Mouse (Mus musculus) kidney, embryonic 16.5 days (tissue): Measurements from ENCODE around the gene Mras. TPM values are rescaled to one million over a fixed set of nuclear protein-coding genes. Genes with fewer than 3 reads are reported as not detected.

Experiments
- ATAC-seq: fragments of 200-750 bp; cut with Nextera tagmentation; 2 replicates; pipeline ENCODE4 v1.8.0; 2017; ENCODE audit warnings: moderate TSS enrichment; ENCODE audit not compliant: low FRiP score, low TSS enrichment
- H3K27ac ChIP-seq: fragments of 300-500 bp; sonication (generic); 2 replicates; pipeline ENCODE4 v1.5.1; 2014; ENCODE audit warnings: low read length
- H3K27me3 ChIP-seq: fragments of 300-500 bp; sonication (generic); 2 replicates; pipeline ENCODE4 v1.6.1; 2014; ENCODE audit warnings: low read length, control low read depth, mixed read lengths; ENCODE audit not compliant: insufficient read depth
- H3K36me3 ChIP-seq: fragments of 300-500 bp; sonication (generic); 2 replicates; pipeline ENCODE4 v1.6.1; 2014; ENCODE audit warnings: low read length, control low read depth, mixed read lengths; ENCODE audit not compliant: insufficient read depth
- H3K4me1 ChIP-seq: fragments of 300-500 bp; sonication (generic); 2 replicates; pipeline ENCODE4 v1.6.1; 2014; ENCODE audit warnings: low read length, control low read depth, mixed read lengths; ENCODE audit not compliant: insufficient read depth
- H3K4me2 ChIP-seq: fragments of 300-500 bp; sonication (generic); replicated peaks from 2 replicates; pipeline ENCODE4 v1.6.1; 2014; ENCODE audit warnings: low read depth, low read length
- H3K4me3 ChIP-seq: fragments of 300-500 bp; sonication (generic); 2 replicates; pipeline ENCODE4 v1.5.1; 2014; ENCODE audit warnings: mild to moderate bottlenecking, low read length
- H3K9ac ChIP-seq: fragments of 300-500 bp; sonication (generic); replicated peaks from 2 replicates; pipeline ENCODE4 v1.6.1; 2014; ENCODE audit warnings: low read length
- H3K9me3 ChIP-seq: fragments of 300-500 bp; sonication (generic); 2 replicates; pipeline ENCODE4 v1.6.1; 2016; ENCODE audit warnings: low read length, control low read depth
- WGBS: fragments of 180-500 bp; shearing (Covaris S2); extraction: QIAGEN DNeasy Blood & Tissue Kit; methylation state at CpG from one replicate; pipeline ENCODE4 v1.1.7; 2014; 5-methylcytosine and 5-hydroxymethylcytosine counted together
- polyA plus RNA-seq: library from polyadenylated mRNA; unstranded; fragments of >200 nt; fragmentation: Nextera tagmentation; extraction: Ambion mirVana; gene quantifications from 2 replicates; pipeline ENCODE4 v1.2.1, GENCODE M21; 2015

Mras gene
- polyA plus RNA-seq, 1 experiment from 2014 or later: 15.7 TPM

GRCm38 (mm10) chr9:99379194-99379593 is 58.0 kb downstream of the Mras start:
- Histone ChIP-seq H3K4me3 (no peak overlapping the region), H3K9me3 (no peaks in the 10 kb centered on the region), H3K27ac (no peak overlapping the region), H3K27me3 (no peaks in the 10 kb centered on the region), H3K4me2 (no peak overlapping the region), H3K4me1 (no peaks in the 10 kb centered on the region), H3K9ac (no peak overlapping the region), H3K36me3 (no peaks in the 10 kb centered on the region)
- 66% methylated on average over 5 of the region's 5 CpGs for WGBS
- no peak for ATAC-seq

- H3K27me3 ChIP-seq: no peaks in the 10 kb centered on the region
- no peak overlapping the region for H3K4me2 ChIP-seq
- no peaks in the 10 kb centered on the region for H3K4me1 ChIP-seq
- 6% methylated on average over 14 of the region's 14 CpGs for WGBS
- H3K4me3 ChIP-seq: no peak overlapping the region
- no peaks in the 10 kb centered on the region for H3K9me3 ChIP-seq
- no peaks in the 10 kb centered on the region for H3K36me3 ChIP-seq
- no peak for ATAC-seq
- H3K9ac ChIP-seq: no peak overlapping the region
- H3K27ac ChIP-seq: no peak overlapping the region
Observed at GRCm38 (mm10) chr9:99376591-99377418, 60.4 kb downstream of the Mras start.

- Histone ChIP-seq H3K4me1 (no peaks in the 10 kb centered on the region), H3K27ac (no peak overlapping the region), H3K36me3 (no peaks in the 10 kb centered on the region), H3K4me3 (no peak overlapping the region), H3K9ac (no peak overlapping the region), H3K9me3 (no peaks in the 10 kb centered on the region), H3K27me3 (no peaks in the 10 kb centered on the region), H3K4me2 (no peak overlapping the region)
- no peak for ATAC-seq
- WGBS: 68% methylated on average over 7 of the region's 7 CpGs
Observed at GRCm38 (mm10) chr9:99368431-99368830, 68.8 kb downstream of the Mras start.

GRCm38 (mm10) chr9:99365906-99366305 is 71.3 kb downstream of the Mras start:
- no peaks in the 10 kb centered on the region for H3K4me1 ChIP-seq
- H3K4me3 ChIP-seq: no peak overlapping the region
- WGBS: 71% methylated on average over 3 of the region's 3 CpGs
- ATAC-seq: no peak
- H3K9me3 ChIP-seq: no peaks in the 10 kb centered on the region
- H3K36me3 ChIP-seq: no peaks in the 10 kb centered on the region
- H3K9ac ChIP-seq: no peak overlapping the region
- no peak overlapping the region for H3K4me2 ChIP-seq
- H3K27me3 ChIP-seq: no peaks in the 10 kb centered on the region
- no peak overlapping the region for H3K27ac ChIP-seq

- no peak overlapping the region for H3K4me3 ChIP-seq
- no peaks in the 10 kb centered on the region for H3K9me3 ChIP-seq
- H3K4me2 ChIP-seq: no peak overlapping the region
- peaks cover under 1% of the 10 kb centered on the region; the same call in 1 of the 2 replicates for H3K4me1 ChIP-seq
- H3K27ac ChIP-seq: no peak overlapping the region
- no peaks in the 10 kb centered on the region for H3K36me3 ChIP-seq
- ATAC-seq: no peak
- no peak overlapping the region for H3K9ac ChIP-seq
- WGBS: 54% methylated on average over 8 of the region's 8 CpGs
- H3K27me3 ChIP-seq: peaks cover 25% of the 10 kb centered on the region
Observed at GRCm38 (mm10) chr9:99363076-99363475, 74.1 kb downstream of the Mras start.

GRCm38 (mm10) chr9:99361946-99362345 is 75.2 kb downstream of the Mras start:
- H3K9ac ChIP-seq: no peak overlapping the region
- no peak overlapping the region for H3K27ac ChIP-seq
- peaks cover 9% of the 10 kb centered on the region for H3K4me1 ChIP-seq

GRCm38 (mm10) chr9:99359012-99359411 is 78.2 kb downstream of the Mras start:
- peaks cover 46% of the 10 kb centered on the region for H3K27me3 ChIP-seq
- H3K27ac ChIP-seq: no peak overlapping the region
- peaks cover 9% of the 10 kb centered on the region for H3K4me1 ChIP-seq
- H3K4me2 ChIP-seq: no peak overlapping the region
- no peaks in the 10 kb centered on the region for H3K36me3 ChIP-seq
- no peak for ATAC-seq
- H3K9ac ChIP-seq: no peak overlapping the region
- WGBS: 89% methylated on average over 15 of the region's 15 CpGs
- no peaks in the 10 kb centered on the region for H3K9me3 ChIP-seq
- H3K4me3 ChIP-seq: no peak overlapping the region

More at GRCm38 (mm10) chr9:99361946-99362345, 75.2 kb downstream of the Mras start:
- Histone ChIP-seq H3K4me2 (no peak overlapping the region), H3K4me3 (no peak overlapping the region), H3K9me3 (no peaks in the 10 kb centered on the region), H3K36me3 (no peaks in the 10 kb centered on the region), H3K27me3 (peaks cover 36% of the 10 kb centered on the region)
- WGBS: 85% methylated on average over 9 of the region's 9 CpGs
- no peak for ATAC-seq

- ATAC-seq: peak; percentile 79
- H3K9ac ChIP-seq: peak within 1 kb of the TSS; percentile 39; the same call in 1 of the 2 replicates
- H3K4me2 ChIP-seq: peak within 1 kb of the TSS; percentile 82
- H3K4me3 ChIP-seq: peak within 1 kb of the TSS; percentile 46
- peaks cover 46% of the 10 kb centered on the region for H3K27me3 ChIP-seq
- no peaks in the 10 kb centered on the region for H3K9me3 ChIP-seq
- peaks cover 9% of the 10 kb centered on the region for H3K4me1 ChIP-seq
- H3K36me3 ChIP-seq: no peaks in the 10 kb centered on the region
- under 1% methylated on average over 66 of the region's 66 CpGs for WGBS
- no peak within 1 kb of the TSS for H3K27ac ChIP-seq
Observed at GRCm38 (mm10) chr9:99357921-99358692, 79.1 kb downstream of the Mras start, which contains the start of gene Esyt3. Esyt3 (minus strand) TSS chr9:99358557.

- Histone ChIP-seq H3K27me3 (peaks cover 46% of the 10 kb centered on the region), H3K36me3 (no peaks in the 10 kb centered on the region), H3K4me1 (peaks cover 9% of the 10 kb centered on the region), H3K4me2 (peak overlapping the region; percentile 82), H3K27ac (no peak overlapping the region), H3K9me3 (no peaks in the 10 kb centered on the region), H3K4me3 (peak overlapping the region; percentile 46), H3K9ac (0 out of 2 replicates have a peak overlapping the region, but pooled peaks have one; percentile 39)
- no peak; the same call in 1 of the 2 replicates for ATAC-seq
- WGBS: 3% methylated on average over 19 of the region's 19 CpGs
Observed at GRCm38 (mm10) chr9:99357561-99357920, 79.6 kb downstream of the Mras start.
